Mouse (Mus musculus) layer of hippocampus, adult 9-10 months (tissue): Measurements from ENCODE around the gene Zfhx3.
"Not testable (repeated sequence)": the region's sequence is repeated elsewhere in the genome, so short reads cannot be mapped to it uniquely, and the experiment has no call there.

ENCODE experiments used
- DNase-seq: peaks from one replicate; pipeline ENCODE4 v3.0.0; 2022; ENCODE audit warnings: low spot score

The Zfhx3 gene

GRCm38 (mm10) chr8:107941922-107942694, at the start of gene Zfhx3:
Zfhx3 (plus strand) TSS chr8:107942644.
- no peak for DNase-seq

GRCm38 (mm10) chr8:107918984-107919383, 23.5 kb upstream of the Zfhx3 start:
- DNase-seq: no peak

GRCm38 (mm10) chr8:107926149-107926548, 16.3 kb upstream of the Zfhx3 start:
- DNase-seq: no peak

- no peak for DNase-seq
Observed at GRCm38 (mm10) chr8:107936725-107937124, 5.7 kb upstream of the Zfhx3 start.

GRCm38 (mm10) chr8:107938231-107938630, 4.2 kb upstream of the Zfhx3 start:
- not testable (repeated sequence) for DNase-seq

GRCm38 (mm10) chr8:107940181-107940580, 2.3 kb upstream of the Zfhx3 start:
- DNase-seq: no peak

GRCm38 (mm10) chr8:107942752-107943510, 487 bp downstream of the Zfhx3 start:
- no peak for DNase-seq

- DNase-seq: no peak
Observed at GRCm38 (mm10) chr8:107943550-107944348, 1.3 kb downstream of the Zfhx3 start.

- DNase-seq: no peak
Observed at GRCm38 (mm10) chr8:107944676-107945600, 2.5 kb downstream of the Zfhx3 start.

GRCm38 (mm10) chr8:107946888-107947287, 4.4 kb downstream of the Zfhx3 start:
- DNase-seq: no peak

GRCm38 (mm10) chr8:107955887-107956286, 13.4 kb downstream of the Zfhx3 start:
- DNase-seq: peak; percentile 31

GRCm38 (mm10) chr8:107957566-107957965, 15.1 kb downstream of the Zfhx3 start:
- DNase-seq: no peak

- no peak for DNase-seq
Observed at GRCm38 (mm10) chr8:107960466-107960865, 18.0 kb downstream of the Zfhx3 start.

GRCm38 (mm10) chr8:107960878-107961277, 18.4 kb downstream of the Zfhx3 start:
- no peak for DNase-seq

- DNase-seq: no peak
Observed at GRCm38 (mm10) chr8:107972198-107972597, 29.8 kb downstream of the Zfhx3 start.

GRCm38 (mm10) chr8:107974451-107974850, 32.0 kb downstream of the Zfhx3 start:
- DNase-seq: no peak

GRCm38 (mm10) chr8:107978247-107978646, 35.8 kb downstream of the Zfhx3 start:
- DNase-seq: peak; percentile 67

- DNase-seq: no peak
Observed at GRCm38 (mm10) chr8:107980618-107981017, 38.2 kb downstream of the Zfhx3 start.

- DNase-seq: peak; percentile 7
Observed at GRCm38 (mm10) chr8:107986629-107987028, 44.2 kb downstream of the Zfhx3 start.

- no peak for DNase-seq
Observed at GRCm38 (mm10) chr8:107998874-107999273, 56.4 kb downstream of the Zfhx3 start.

GRCm38 (mm10) chr8:108011516-108011915, 69.1 kb downstream of the Zfhx3 start:
- DNase-seq: no peak
